Mouse (Mus musculus) liver, embryonic 16.5 days (tissue): ENCODE data around the gene Ttll6. TPM values are rescaled to one million over a fixed set of nuclear protein-coding genes. Genes with fewer than 3 reads are reported as not detected.

ENCODE experiments used
- ATAC-seq: fragments of 200-750 bp; cut with Nextera tagmentation; 2 replicates; pipeline ENCODE4 v1.8.0; 2017; ENCODE audit warnings: low read depth, mild to moderate bottlenecking, moderate number of reproducible peaks, moderate library complexity
- H3K27ac ChIP-seq: fragments of 300-500 bp; sonication (generic); 2 replicates; pipeline ENCODE4 v1.5.1; 2014; ENCODE audit warnings: mild to moderate bottlenecking, low read length
- H3K27me3 ChIP-seq: fragments of 300-500 bp; sonication (generic); 2 replicates; pipeline ENCODE4 v1.6.1; 2014; ENCODE audit warnings: low read depth, low read length, mixed read lengths; ENCODE audit not compliant: control insufficient read depth, insufficient read depth
- H3K36me3 ChIP-seq: fragments of 300-500 bp; sonication (generic); 2 replicates; pipeline ENCODE4 v1.6.1; 2014; ENCODE audit warnings: mild to moderate bottlenecking; ENCODE audit not compliant: control insufficient read depth, insufficient read depth
- H3K4me1 ChIP-seq: fragments of 300-500 bp; sonication (generic); 2 replicates; pipeline ENCODE4 v1.6.1; 2014; ENCODE audit warnings: low read depth, low read length, mixed read lengths; ENCODE audit not compliant: control insufficient read depth
- H3K4me2 ChIP-seq: fragments of 300-500 bp; sonication (generic); 2 replicates; pipeline ENCODE4 v1.6.1; 2014; ENCODE audit warnings: low read depth, low read length, mixed read lengths
- H3K4me3 ChIP-seq: fragments of 300-500 bp; sonication (generic); 2 replicates; pipeline ENCODE4 v1.5.1; 2014; ENCODE audit warnings: low read depth, mild to moderate bottlenecking, low read length
- H3K9ac ChIP-seq: fragments of 300-500 bp; sonication (generic); 2 replicates; pipeline ENCODE4 v1.6.1; 2014; ENCODE audit warnings: low read depth, low read length
- H3K9me3 ChIP-seq: fragments of 300-500 bp; sonication (generic); replicated peaks from 2 replicates; pipeline ENCODE4 v1.6.1; 2016; ENCODE audit warnings: low read length; ENCODE audit not compliant: control insufficient read depth
- WGBS: fragments of 180-500 bp; shearing (Covaris S2); extraction: QIAGEN DNeasy Blood & Tissue Kit; methylation state at CpG from one replicate; pipeline ENCODE4 v1.1.7; 2014; ENCODE audit not compliant: insufficient replicate concordance; 5-methylcytosine and 5-hydroxymethylcytosine counted together
- polyA plus RNA-seq: library from polyadenylated mRNA; unstranded; fragments of >200 nt; fragmentation: Nextera tagmentation; extraction: Ambion mirVana; gene quantifications from 2 replicates; pipeline ENCODE4 v1.2.1, GENCODE M21; 2015

Gene Ttll6
- polyA plus RNA-seq, 1 experiment from 2014 or later: not detected

GRCm38 (mm10) chr11:96184233-96184632 lies 50.6 kb downstream of the Ttll6 start:
- H3K27me3 ChIP-seq: peaks cover 80% of the 10 kb centered on the region
- H3K9ac ChIP-seq: no peak overlapping the region
- no peak overlapping the region for H3K4me2 ChIP-seq
- H3K9me3 ChIP-seq: no peaks in the 10 kb centered on the region
- no peaks in the 10 kb centered on the region for H3K36me3 ChIP-seq
- H3K27ac ChIP-seq: no peak overlapping the region
- no peak for ATAC-seq
- H3K4me3 ChIP-seq: no peak overlapping the region
- H3K4me1 ChIP-seq: no peaks in the 10 kb centered on the region

DNA sequence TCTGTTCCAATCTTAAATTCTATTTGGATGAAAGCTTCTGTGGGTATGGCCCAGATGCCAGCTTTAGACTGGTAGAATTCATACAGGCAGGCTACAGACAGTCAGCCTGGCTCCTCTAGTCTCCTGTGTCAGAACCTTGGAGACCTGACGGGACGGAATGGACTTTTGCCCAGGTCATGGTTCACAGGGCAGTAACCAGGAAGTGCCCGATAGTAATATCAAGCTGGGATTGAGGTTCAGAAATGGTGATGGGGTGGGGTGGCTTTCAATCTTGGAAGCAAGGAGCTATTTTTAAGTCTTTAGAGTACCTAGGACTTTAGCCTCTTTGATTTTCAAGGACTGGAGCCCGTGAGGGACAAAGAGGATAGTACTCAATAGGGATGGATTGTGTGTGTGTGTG lies 53.7 kb downstream of the Ttll6 start:
- Histone ChIP-seq H3K9ac (no peak overlapping the region), H3K9me3 (no peaks in the 10 kb centered on the region)
- 12% methylated on average over 4 of the region's 4 CpGs for WGBS

GRCm38 (mm10) chr11:96189810-96190522 lies 56.4 kb downstream of the Ttll6 start:
- Histone ChIP-seq H3K27ac (no peak overlapping the region), H3K9ac (no peak overlapping the region), H3K9me3 (no peaks in the 10 kb centered on the region), H3K36me3 (no peaks in the 10 kb centered on the region), H3K27me3 (peaks cover 97% of the 10 kb centered on the region), H3K4me2 (no peak overlapping the region), H3K4me1 (no peaks in the 10 kb centered on the region), H3K4me3 (no peak overlapping the region)
- ATAC-seq: no peak
- 1% methylated on average over 28 of the region's 28 CpGs for WGBS

More for the DNA sequence above, 53.7 kb downstream of the Ttll6 start:
- peaks cover 83% of the 10 kb centered on the region for H3K27me3 ChIP-seq
- H3K4me1 ChIP-seq: no peaks in the 10 kb centered on the region
- no peak overlapping the region for H3K27ac ChIP-seq
- no peak for ATAC-seq
- no peak overlapping the region for H3K4me2 ChIP-seq
- no peak overlapping the region for H3K4me3 ChIP-seq
- no peaks in the 10 kb centered on the region for H3K36me3 ChIP-seq

DNA sequence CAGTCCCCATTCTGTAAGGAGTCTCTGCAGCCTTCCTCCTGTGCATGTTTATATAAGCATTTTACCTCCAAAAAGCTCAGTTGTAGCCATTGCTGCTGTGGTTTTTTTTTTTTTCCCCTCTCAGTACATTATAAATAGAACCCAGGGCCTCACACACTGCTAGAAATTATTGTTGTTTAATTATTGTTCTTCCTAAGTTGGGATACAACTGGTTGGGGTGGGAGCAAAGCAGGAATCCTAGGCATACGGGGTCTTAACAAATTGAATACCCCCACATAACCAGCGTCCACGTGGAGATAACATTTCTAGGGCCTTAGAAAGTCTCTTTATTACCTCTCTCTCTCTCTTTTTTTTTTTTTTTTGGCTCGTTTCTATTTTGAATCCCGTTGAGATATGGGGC lies 57.5 kb downstream of the Ttll6 start:
- peaks cover 97% of the 10 kb centered on the region for H3K27me3 ChIP-seq
- no peaks in the 10 kb centered on the region for H3K36me3 ChIP-seq
- no peak overlapping the region for H3K27ac ChIP-seq
- no peak overlapping the region for H3K4me3 ChIP-seq
- WGBS: 5% methylated on average over 5 of the region's 5 CpGs
- ATAC-seq: no peak
- no peak overlapping the region for H3K4me2 ChIP-seq
- H3K9ac ChIP-seq: no peak overlapping the region
- H3K9me3 ChIP-seq: no peaks in the 10 kb centered on the region
- no peaks in the 10 kb centered on the region for H3K4me1 ChIP-seq

DNA sequence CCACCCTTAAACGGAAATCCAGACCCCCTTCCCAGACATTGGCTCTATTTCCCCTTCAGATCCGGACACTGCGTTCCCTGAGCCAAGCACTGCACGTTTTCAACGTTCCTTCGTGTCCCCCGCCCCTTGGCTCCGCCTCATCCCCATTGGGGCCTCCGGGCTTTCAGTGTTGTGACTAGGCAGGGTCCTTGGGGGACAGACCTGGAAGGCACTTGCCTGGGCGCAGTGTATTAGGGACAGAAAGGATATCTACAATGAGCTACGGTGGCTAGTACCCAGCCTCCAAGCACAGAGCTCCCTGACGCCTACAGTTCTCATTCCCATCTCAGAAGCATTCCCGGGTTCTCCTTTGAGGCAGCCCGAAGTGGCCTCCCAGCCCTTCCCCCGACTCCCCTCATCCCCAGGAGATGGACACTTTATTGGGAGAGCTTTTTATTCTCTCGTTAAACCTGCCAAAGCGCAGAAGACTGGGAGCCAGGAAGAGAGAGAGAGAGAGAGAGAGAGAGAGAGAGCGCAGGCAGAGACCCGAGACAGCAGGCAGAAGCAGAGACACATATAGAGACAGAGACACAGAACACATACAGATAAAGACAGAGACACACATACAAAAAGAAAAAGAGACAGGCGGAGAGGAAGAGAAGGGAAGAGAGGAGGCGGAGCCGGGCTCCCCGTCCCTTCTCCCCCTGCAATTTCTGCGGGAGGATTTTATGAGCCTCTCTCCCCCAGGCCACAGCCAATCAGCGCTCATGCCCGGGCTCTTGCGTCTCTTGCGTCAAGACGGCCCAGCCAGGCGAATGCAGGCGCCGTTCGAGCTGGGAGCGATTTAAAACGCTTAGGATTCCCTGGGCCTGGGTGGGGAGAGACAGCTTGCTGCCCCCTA lies 60.2 kb downstream of the Ttll6 start, which contains the start of gene Hoxb13:
Gene Hoxb13, plus strand, starts transcription at position 796 of the 880 bp plus-strand sequence.
- H3K36me3 ChIP-seq: no peaks in the 10 kb centered on the region
- H3K4me1 ChIP-seq: no peaks in the 10 kb centered on the region
- under 1% methylated on average over 35 of the region's 35 CpGs for WGBS
- no peak for ATAC-seq
- H3K27me3 ChIP-seq: peaks cover 98% of the 10 kb centered on the region
- H3K9me3 ChIP-seq: no peaks in the 10 kb centered on the region
- H3K4me2 ChIP-seq: no peak within 1 kb of the TSS
- H3K27ac ChIP-seq: no peak within 1 kb of the TSS
- H3K9ac ChIP-seq: no peak within 1 kb of the TSS
- H3K4me3 ChIP-seq: no peak within 1 kb of the TSS

DNA sequence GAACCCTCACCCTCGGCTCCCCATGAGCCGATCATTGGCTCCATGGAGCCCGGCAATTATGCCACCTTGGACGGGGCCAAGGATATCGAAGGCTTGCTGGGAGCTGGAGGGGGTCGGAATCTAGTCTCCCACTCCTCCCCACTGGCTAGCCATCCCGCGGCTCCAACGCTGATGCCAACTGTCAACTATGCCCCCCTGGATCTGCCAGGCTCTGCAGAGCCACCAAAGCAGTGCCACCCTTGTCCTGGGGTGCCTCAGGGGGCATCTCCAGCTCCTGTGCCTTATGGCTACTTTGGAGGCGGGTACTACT lies 60.8 kb downstream of the Ttll6 start:
- H3K27ac ChIP-seq: no peak overlapping the region
- no peak overlapping the region for H3K4me2 ChIP-seq
- no peak overlapping the region for H3K9ac ChIP-seq
- ATAC-seq: no peak
- no peak overlapping the region for H3K4me3 ChIP-seq
- H3K36me3 ChIP-seq: no peaks in the 10 kb centered on the region
- 3% methylated on average over 10 of the region's 10 CpGs for WGBS
- H3K4me1 ChIP-seq: no peaks in the 10 kb centered on the region
- H3K9me3 ChIP-seq: no peaks in the 10 kb centered on the region
- peaks cover 98% of the 10 kb centered on the region for H3K27me3 ChIP-seq

DNA sequence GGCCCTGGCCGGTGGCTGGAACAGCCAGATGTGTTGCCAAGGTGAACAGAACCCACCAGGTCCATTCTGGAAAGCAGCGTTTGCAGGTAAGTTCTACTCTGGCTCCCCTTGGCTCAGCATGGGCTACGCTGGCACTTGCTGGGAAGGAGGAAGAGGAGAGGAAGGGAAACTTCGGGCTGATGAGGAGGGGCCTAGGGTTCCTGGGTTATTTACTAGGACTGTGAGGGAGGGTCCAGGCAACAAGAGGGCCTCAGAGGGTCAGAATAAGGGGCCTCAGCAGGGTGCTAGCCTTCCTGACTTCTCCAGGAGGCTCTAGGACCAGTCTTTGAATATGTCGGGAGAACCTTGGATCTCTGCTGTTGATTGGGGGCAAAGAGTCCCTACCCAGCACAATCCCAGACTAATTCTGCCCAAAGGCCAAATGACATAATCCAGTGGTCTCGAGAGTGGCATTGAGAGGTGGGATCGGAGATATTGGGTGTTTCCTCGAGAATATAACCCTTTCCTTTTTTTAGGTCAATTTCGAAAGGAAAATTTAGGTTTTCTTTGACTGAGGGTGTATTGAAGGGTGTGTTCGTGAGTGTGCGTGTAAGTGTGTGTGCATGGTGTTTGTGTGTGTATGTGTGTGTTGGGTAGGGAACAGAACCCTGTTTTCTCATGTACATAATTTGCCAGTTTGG lies 61.5 kb downstream of the Ttll6 start:
- no peak overlapping the region for H3K9ac ChIP-seq
- 7% methylated on average over 11 of the region's 11 CpGs for WGBS

GRCm38 (mm10) chr11:96195769-96196280 lies 62.2 kb downstream of the Ttll6 start:
- Histone ChIP-seq H3K4me1 (no peaks in the 10 kb centered on the region), H3K27me3 (peaks cover 100% of the 10 kb centered on the region), H3K4me3 (no peak overlapping the region), H3K9ac (no peak overlapping the region), H3K36me3 (no peaks in the 10 kb centered on the region), H3K9me3 (no peaks in the 10 kb centered on the region), H3K4me2 (no peak overlapping the region), H3K27ac (no peak overlapping the region)
- 3% methylated on average over 20 of the region's 20 CpGs for WGBS
- no peak for ATAC-seq

More for the DNA sequence above, 61.5 kb downstream of the Ttll6 start:
- Histone ChIP-seq H3K27ac (no peak overlapping the region), H3K4me3 (no peak overlapping the region), H3K27me3 (peaks cover 100% of the 10 kb centered on the region), H3K4me1 (no peaks in the 10 kb centered on the region), H3K9me3 (no peaks in the 10 kb centered on the region), H3K36me3 (no peaks in the 10 kb centered on the region), H3K4me2 (no peak overlapping the region)
- ATAC-seq: no peak
